Mouse (Mus musculus) ovary, postnatal 14 days (tissue): ENCODE data around the gene Aqp3.

Experiments
- DNase-seq: peaks from one replicate; pipeline ENCODE4 v3.0.0; 2022; ENCODE audit warnings: low spot score

Gene Aqp3

GRCm38 (mm10) chr4:41063351-41063750 is 34.6 kb downstream of the Aqp3 start:
- no peak for DNase-seq

GRCm38 (mm10) chr4:41057361-41057760 is 40.6 kb downstream of the Aqp3 start:
- no peak for DNase-seq

GRCm38 (mm10) chr4:41056742-41057332 is 41.1 kb downstream of the Aqp3 start:
- no peak for DNase-seq

- no peak for DNase-seq
These were observed 41.7 kb downstream of the Aqp3 start for GRCm38 (mm10) chr4:41056253-41056652.

GRCm38 (mm10) chr4:41055111-41055510 is 42.9 kb downstream of the Aqp3 start:
- no peak for DNase-seq

- DNase-seq = no peak
These were observed 46.2 kb downstream of the Aqp3 start for GRCm38 (mm10) chr4:41051781-41052180.

- peak; percentile 85 for DNase-seq
These were observed 47.0 kb downstream of the Aqp3 start for GRCm38 (mm10) chr4:41050726-41051675.

GRCm38 (mm10) chr4:41048926-41049325 is 49.1 kb downstream of the Aqp3 start:
- no peak for DNase-seq

- no peak for DNase-seq
These were observed 50.3 kb downstream of the Aqp3 start, which contains the start of gene Aqp7 for GRCm38 (mm10) chr4:41047524-41048271. TSS of gene Aqp7 (minus strand) at chr4:41048139.

- no peak for DNase-seq
These were observed 51.7 kb downstream of the Aqp3 start for GRCm38 (mm10) chr4:41046254-41046795.

GRCm38 (mm10) chr4:41045288-41045687 is 52.7 kb downstream of the Aqp3 start:
- no peak for DNase-seq

GRCm38 (mm10) chr4:41043961-41044360 is 54.0 kb downstream of the Aqp3 start:
- no peak for DNase-seq

- no peak for DNase-seq
These were observed 55.1 kb downstream of the Aqp3 start for GRCm38 (mm10) chr4:41042880-41043279.
